Mouse (Mus musculus) gastrocnemius, adult 2 months (tissue): ENCODE results near the gene Gm9573. TPM values are rescaled to one million over a fixed set of nuclear protein-coding genes. Genes with fewer than 3 reads are reported as not detected.

Source experiments
- DNase-seq: peaks from one replicate; pipeline ENCODE4 v3.0.0; 2022
- H3K27ac ChIP-seq: fragments of 200-600 bp; 2 replicates; pipeline ENCODE4 v1.8.1; 2022; ENCODE audit warnings: mild to moderate bottlenecking
- H3K4me3 ChIP-seq: fragments of 200-600 bp; 2 replicates; pipeline ENCODE4 v1.8.1; 2022; ENCODE audit warnings: mild to moderate bottlenecking, moderate library complexity
- CTCF ChIP-seq: fragments of 200-600 bp; IDR thresholded peaks from 2 replicates; pipeline ENCODE4 v1.8.1; 2022; ENCODE audit warnings: antibody characterized with exemption, mild to moderate bottlenecking, moderate library complexity
- intact Hi-C: fragments of 180-260 bp; cut with DNase I; formaldehyde crosslinking; loops from one replicate; pipeline ENCODE4 v1.15.1; 2025
- total RNA-seq, 2 experiments: library from RNA; stranded (reverse); gene quantifications; 2 replicates each; pipeline ENCODE4 v1.2.3; 2021

Gm9573 gene
- total RNA-seq, 2 experiments from 2014 or later = not detected

GRCm38 (mm10) chr17:35638475-35639190, 12.2 kb upstream of the Gm9573 start:
- H3K27ac ChIP-seq = no peak overlapping the region
- TF ChIP-seq CTCF = no peak
- DNase-seq = peak; percentile 58
- intact Hi-C loops = no loop called here
- no peak overlapping the region for H3K4me3 ChIP-seq

GRCm38 (mm10) chr17:35636363-35636762, 9.9 kb upstream of the Gm9573 start:
- no peak for DNase-seq
- H3K27ac ChIP-seq = no peak overlapping the region
- intact Hi-C loops = no loop called here
- no peak overlapping the region for H3K4me3 ChIP-seq
- no peak for TF ChIP-seq CTCF

DNA sequence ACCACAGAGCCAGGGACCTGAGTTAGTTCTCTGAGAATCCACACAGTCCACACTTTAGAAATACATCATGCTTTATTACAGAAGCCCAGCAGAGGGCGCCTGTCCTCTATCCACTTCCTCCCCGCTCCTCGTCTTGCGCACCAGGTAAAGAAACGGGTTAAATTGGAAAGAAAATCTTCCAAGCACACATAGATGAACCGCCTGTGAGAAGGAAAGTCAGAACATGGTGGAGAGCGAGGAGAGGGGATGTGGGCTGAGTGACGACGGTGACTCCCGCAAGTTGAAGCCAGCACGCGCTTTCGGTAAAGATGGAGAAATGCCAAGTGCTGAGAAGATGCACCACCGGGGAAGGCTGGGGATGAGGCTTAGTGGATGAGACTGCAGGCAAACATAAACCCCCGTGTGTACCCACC, 9.3 kb upstream of the Gm9573 start:
- H3K4me3 ChIP-seq = peak overlapping the region; percentile 77
- intact Hi-C loops = loop anchor here (2.0 kb wide), 1 partner anchor 101 kb away; no protein-coding TSS in a partner anchor
- 0 out of 2 replicates have a peak overlapping the region, but pooled peaks have one; percentile 21 for H3K27ac ChIP-seq
- peak; percentile 92 for TF ChIP-seq CTCF
- peak; percentile 66 for DNase-seq

GRCm38 (mm10) chr17:35635202-35635601, 8.8 kb upstream of the Gm9573 start:
- Histone ChIP-seq H3K4me3 (no peak overlapping the region), H3K27ac (no peak overlapping the region)
- no peak for TF ChIP-seq CTCF
- intact Hi-C loops = loop anchor here (2.0 kb wide), 1 partner anchor 102 kb away; no protein-coding TSS in a partner anchor
- no peak for DNase-seq

- intact Hi-C loops = loop anchor here (2.0 kb wide), 1 partner anchor 103 kb away; no protein-coding TSS in a partner anchor
- peak; percentile 27 for DNase-seq
- Histone ChIP-seq H3K4me3 (no peak overlapping the region), H3K27ac (no peak overlapping the region)
- peak; percentile 16; the same call in 1 of the 2 replicates for TF ChIP-seq CTCF
Observed at GRCm38 (mm10) chr17:35633992-35634391, 7.6 kb upstream of the Gm9573 start.

DNA sequence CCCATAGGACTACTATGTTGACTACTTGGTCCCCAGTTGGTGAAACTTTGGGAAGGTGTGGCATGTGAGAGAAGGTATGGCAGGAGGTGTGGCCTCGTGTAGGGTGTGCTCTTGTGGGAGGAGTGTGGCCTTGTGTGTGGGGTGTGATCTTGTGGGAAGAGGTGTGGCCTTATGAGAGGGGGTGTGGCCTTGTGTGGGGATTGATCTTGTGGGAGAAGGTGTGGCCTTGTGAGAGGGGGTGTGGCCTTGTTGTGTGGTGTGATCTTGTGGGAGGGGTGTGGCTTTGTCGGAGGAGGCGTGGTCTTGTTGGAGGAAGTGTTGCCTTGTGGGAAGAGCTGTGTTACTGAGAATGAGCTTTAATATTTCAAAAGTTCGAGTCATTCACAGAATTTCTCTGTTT, 9.3 kb downstream of the Gm9573 start:
- intact Hi-C loops = no loop called here
- Histone ChIP-seq H3K27ac (no peak overlapping the region), H3K4me3 (no peak overlapping the region)
- no peak for DNase-seq
- TF ChIP-seq CTCF = no peak

- intact Hi-C loops = no loop called here
- H3K27ac ChIP-seq = no peak overlapping the region
- no peak overlapping the region for H3K4me3 ChIP-seq
- TF ChIP-seq CTCF = no peak
- no peak for DNase-seq
Observed at GRCm38 (mm10) chr17:35601736-35602354, 24.6 kb downstream of the Gm9573 start.

DNA sequence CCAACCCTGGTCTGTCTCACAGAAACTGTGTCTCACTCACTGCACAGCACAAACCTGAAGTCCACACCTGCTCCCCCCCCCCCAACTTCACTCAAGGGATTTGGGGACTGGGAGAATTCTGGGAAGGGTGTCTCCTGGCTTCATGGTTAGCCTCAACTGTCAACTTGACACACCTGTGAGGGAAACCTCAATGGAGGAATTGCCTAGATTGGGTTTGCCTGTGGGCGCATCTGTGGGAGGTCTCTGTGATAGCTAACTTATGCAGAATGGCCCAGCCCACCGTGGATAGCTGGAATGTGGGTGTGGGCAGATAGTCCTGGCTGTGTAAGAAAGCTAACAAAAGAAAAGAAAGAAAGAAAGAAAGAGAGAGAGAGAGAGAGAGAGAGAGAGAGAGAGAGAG, 25.2 kb downstream of the Gm9573 start, which contains the start of gene Sfta2:
Gene Sfta2, plus strand, starts transcription at position 301 of the 400 bp plus-strand sequence.
- no peak within 1 kb of the TSS for H3K27ac ChIP-seq
- H3K4me3 ChIP-seq = no peak within 1 kb of the TSS
- no peak for DNase-seq
- TF ChIP-seq CTCF = no peak
- intact Hi-C loops = no loop called here

GRCm38 (mm10) chr17:35597399-35597798, 29.0 kb downstream of the Gm9573 start:
- DNase-seq = no peak
- Histone ChIP-seq H3K4me3 (no peak overlapping the region), H3K27ac (no peak overlapping the region)
- TF ChIP-seq CTCF = no peak
- intact Hi-C loops = no loop called here

DNA sequence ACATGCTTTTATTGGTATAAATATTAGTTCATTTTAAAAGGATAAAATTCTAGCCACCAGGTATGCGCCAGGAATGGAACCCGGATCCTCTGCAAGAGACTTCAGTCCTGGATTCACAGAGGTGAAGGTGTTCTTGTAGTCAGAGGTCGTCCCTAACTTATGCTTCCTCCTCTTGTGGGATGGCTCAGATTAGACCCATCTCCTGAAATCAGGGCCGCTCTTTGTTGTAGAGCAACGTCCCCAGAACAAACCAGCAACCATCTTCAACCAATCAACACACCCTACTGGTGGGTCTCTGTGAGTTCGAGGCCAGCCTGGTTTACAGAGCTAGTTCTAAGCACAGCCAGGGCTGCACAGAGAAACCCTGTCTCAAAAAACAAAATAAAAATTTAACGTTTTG, 32.0 kb downstream of the Gm9573 start:
- TF ChIP-seq CTCF = no peak

GRCm38 (mm10) chr17:35593786-35594185, 32.7 kb downstream of the Gm9573 start:
- Histone ChIP-seq H3K27ac (no peak overlapping the region), H3K4me3 (no peak overlapping the region)
- intact Hi-C loops = loop anchor here (5.0 kb wide), 1 partner anchor 144 kb away; no protein-coding TSS in a partner anchor
- TF ChIP-seq CTCF = no peak
- no peak for DNase-seq

More for the DNA sequence above, 32.0 kb downstream of the Gm9573 start:
- no peak for DNase-seq
- Histone ChIP-seq H3K4me3 (no peak overlapping the region), H3K27ac (no peak overlapping the region)
- intact Hi-C loops = loop anchor here (5.0 kb wide), 1 partner anchor 143 kb away; no protein-coding TSS in a partner anchor

DNA sequence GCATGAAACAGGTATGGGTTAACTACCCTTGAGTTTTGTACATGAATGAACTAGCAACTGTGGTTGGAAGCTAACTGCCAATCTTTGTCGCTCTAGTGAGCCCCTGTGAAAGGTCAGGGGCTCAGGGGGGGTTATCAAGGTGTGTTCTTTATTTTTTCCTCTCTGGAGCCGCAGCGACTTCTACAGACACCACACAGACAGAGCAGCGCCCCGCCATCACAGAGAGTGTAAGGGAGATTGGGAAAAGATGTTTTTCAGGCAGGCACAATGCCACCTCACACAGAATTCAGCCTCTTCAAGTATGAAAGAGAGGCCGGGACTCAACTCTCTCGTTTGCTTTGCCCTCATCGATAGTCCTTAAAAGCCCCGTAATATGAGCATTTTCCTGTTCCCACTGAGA, 34.3 kb downstream of the Gm9573 start:
- intact Hi-C loops = loop anchor here (5.0 kb wide), 1 partner anchor 145 kb away; no protein-coding TSS in a partner anchor
- no peak for TF ChIP-seq CTCF
- no peak for DNase-seq
- Histone ChIP-seq H3K4me3 (no peak overlapping the region), H3K27ac (no peak overlapping the region)

- no peak for TF ChIP-seq CTCF
- no peak overlapping the region for H3K27ac ChIP-seq
- no peak overlapping the region for H3K4me3 ChIP-seq
- DNase-seq = no peak
- intact Hi-C loops = loop anchor here (5.0 kb wide), 1 partner anchor 146 kb away; no protein-coding TSS in a partner anchor
Observed at GRCm38 (mm10) chr17:35591731-35592130, 34.7 kb downstream of the Gm9573 start.
